Mouse (Mus musculus) G1E (cell line): ENCODE measurements around the gene Pax7.

Source experiments
- CTCF ChIP-seq: IDR thresholded peaks from 2 replicates; pipeline ENCODE4 v1.5.1; 2012; ENCODE audit warnings: low read depth, low read length, inconsistent platforms, mixed read lengths
- TAL1 ChIP-seq: conservative IDR thresholded peaks from 2 replicates; pipeline ENCODE4 v1.6.1; 2012; ENCODE audit warnings: low read depth, low read length, inconsistent platforms, mixed read lengths

DNA sequence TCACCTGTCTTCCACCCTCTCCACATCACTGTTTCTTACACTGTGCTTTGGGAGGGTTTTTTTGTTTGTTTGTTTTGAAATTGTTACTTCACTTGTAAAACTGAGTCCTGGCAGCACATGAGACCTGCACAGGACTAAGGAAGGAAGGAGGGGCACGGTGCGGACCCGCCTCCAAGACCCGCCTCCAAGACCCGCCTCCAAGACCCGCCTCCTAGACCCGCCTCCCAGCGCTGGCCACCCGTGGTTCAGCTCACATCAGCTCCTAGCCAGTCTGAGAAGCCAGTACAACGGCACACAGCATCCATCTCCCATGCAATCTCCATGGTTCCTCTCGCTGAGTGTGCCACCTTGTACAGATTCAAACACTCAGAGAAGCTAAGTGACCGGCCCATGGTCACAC is 38.4 kb upstream of the Pax7 start:
- TF ChIP-seq TAL1: no peak
- no peak for TF ChIP-seq CTCF
